Mouse (Mus musculus): ENCODE measurements around the gene Imp4.

GRCm38 (mm10) chr1:34459284-34460060 lies 19.8 kb downstream of the Imp4 start, which contains the start of gene Ptpn18:
- TF ChIP-seq EP300 (IDR thresholded peaks at IDR 0.05) (no peak), CTCF (IDR thresholded peaks at IDR 0.05) (peak; percentile 37)
